Mouse (Mus musculus): ENCODE data around the gene Gabpa. TPM values are rescaled to one million over a fixed set of nuclear protein-coding genes. Genes with fewer than 3 reads are reported as not detected.

The Gabpa gene
- total RNA-seq (2012; rRNA removed), result 92.3 and 95.5 TPM in 2 replicates

DNA sequence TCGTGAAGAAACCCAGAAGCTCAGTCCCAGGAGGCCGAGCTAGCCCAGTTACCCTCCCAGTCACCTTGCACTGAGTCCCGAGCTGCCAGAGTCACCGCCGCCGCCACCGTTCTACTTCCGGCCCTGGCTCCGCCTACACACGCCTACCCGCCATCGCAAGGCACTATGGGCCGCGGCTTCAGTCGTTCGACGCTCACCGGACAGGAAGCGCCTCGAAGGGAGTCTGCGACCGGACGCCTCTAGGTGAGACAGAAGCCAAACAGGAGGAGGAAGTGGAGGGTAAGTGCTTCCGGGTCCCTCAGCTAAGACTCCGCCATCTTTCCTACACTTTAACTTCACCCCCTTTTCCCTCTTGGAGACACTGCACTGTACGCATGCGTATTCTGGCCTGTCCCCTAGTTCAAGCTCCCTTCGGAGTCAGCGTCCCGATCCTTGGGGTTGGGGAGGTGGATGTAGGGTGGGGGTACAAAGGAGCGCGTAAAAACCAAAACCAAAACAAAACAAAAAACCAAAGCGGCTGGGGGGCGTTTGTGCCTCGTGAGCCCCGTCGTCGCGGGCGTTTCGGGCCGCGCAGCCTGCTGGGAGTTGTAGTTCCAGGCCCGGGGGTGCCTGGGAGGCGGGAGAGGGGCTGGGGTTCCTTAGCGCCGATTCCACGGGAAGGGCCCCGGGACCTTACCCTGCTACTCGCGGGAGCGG, at the start of gene Gabpa:
Gene Gabpa, plus strand, starts transcription at position 181 of the 696 bp plus-strand sequence.
- H3K4me1 ChIP-seq (ENCODE audit: control insufficient read depth in 2 of 2, insufficient read depth in 2 of 2, low read length in 2 of 2, poor library complexity in 1 of 2), result peaks cover 4 to 7% of the 10 kb centered on the region in 2 experiments; a peak in 3 of 4 replicates
- TF ChIP-seq HCFC1 (IDR thresholded peaks at IDR 0.05; ENCODE audit: borderline replicate concordance, insufficient read depth, low read length), result peak; percentile 85
- no peak for TF ChIP-seq ZNF384 (IDR thresholded peaks at IDR 0.05; ENCODE audit: low read depth, low read length)
- peak; percentile 82 for TF ChIP-seq CHD2 (IDR thresholded peaks at IDR 0.05; ENCODE audit: low read depth, low read length)
- H3K27ac ChIP-seq (ENCODE audit: insufficient read depth, low read depth, low read length, poor library complexity, severe bottlenecking), result peak within 1 kb of the TSS; percentile 100
- H3K36me3 ChIP-seq (ENCODE audit: control insufficient read depth, insufficient read depth, low read length, poor library complexity, severe bottlenecking), result peaks cover 15% of the 10 kb centered on the region
- H3K9ac ChIP-seq (ENCODE audit: insufficient read depth, low read depth, low read length, poor library complexity, severe bottlenecking), result peak within 1 kb of the TSS; percentile 99
- in situ Hi-C loops (cut with MboI; ENCODE audit: low sequenced_read_pairs in 2 of 2, unreplicated experiment in 2 of 2), result loop anchor here in 1 of 2 experiments (10.0 kb wide), 1 partner anchor 100 kb away; the partner anchor contains the start of gene Mrpl39
- DNase-seq (ENCODE audit: low read depth, low spot score), result peak; percentile 92
- peak within 1 kb of the TSS; percentile 87 to 96 for H3K4me3 ChIP-seq (ENCODE audit: insufficient read depth in 1 of 2, low read depth in 1 of 2, low read length in 2 of 2, poor library complexity in 1 of 2, severe bottlenecking in 1 of 2)
- H3K9me3 ChIP-seq (ENCODE audit: control insufficient read depth, insufficient read depth, low read depth, low read length), result no peaks in the 10 kb centered on the region

DNA sequence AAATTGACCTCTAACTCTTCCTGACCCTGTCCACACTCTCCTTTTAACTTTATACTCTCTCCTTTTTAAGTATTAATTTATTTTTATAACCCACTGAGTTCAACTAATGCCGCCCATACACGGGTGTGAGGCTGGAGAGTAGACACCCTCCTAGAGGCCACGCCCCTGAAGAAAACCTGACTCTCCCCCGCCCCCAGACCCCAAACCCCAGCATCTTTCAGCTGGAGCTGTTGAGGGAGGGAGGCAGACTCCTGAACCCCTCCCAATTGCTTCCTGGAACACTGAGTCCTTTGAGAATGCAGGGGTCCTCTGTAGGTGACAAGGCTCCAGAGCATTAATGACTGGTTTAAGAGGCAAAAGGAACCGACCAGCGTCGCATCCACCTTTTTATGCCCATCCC, 49.8 kb upstream of the Gabpa start:
- Histone ChIP-seq H3K4me3 (ENCODE audit: insufficient read depth in 1 of 2, low read depth in 1 of 2, low read length in 2 of 2, poor library complexity in 1 of 2, severe bottlenecking in 1 of 2) (no peak overlapping the region), H3K9ac (ENCODE audit: insufficient read depth, low read depth, low read length, poor library complexity, severe bottlenecking) (no peak overlapping the region), H3K27ac (ENCODE audit: insufficient read depth, low read depth, low read length, poor library complexity, severe bottlenecking) (peak overlapping the region; percentile 28; the same call in 1 of the 2 replicates), H3K9me3 (ENCODE audit: control insufficient read depth, insufficient read depth, low read depth, low read length) (no peaks in the 10 kb centered on the region), H3K36me3 (ENCODE audit: control insufficient read depth, insufficient read depth, low read length, poor library complexity, severe bottlenecking) (peaks cover 3% of the 10 kb centered on the region), H3K4me1 (ENCODE audit: control insufficient read depth in 2 of 2, insufficient read depth in 2 of 2, low read length in 2 of 2, poor library complexity in 1 of 2) (peaks cover 6 to 10% of the 10 kb centered on the region in 2 experiments; a peak in 2 of 4 replicates)
- in situ Hi-C loops (cut with MboI; ENCODE audit: low sequenced_read_pairs in 2 of 2, unreplicated experiment in 2 of 2), result no loop called here
- TF ChIP-seq HCFC1 (IDR thresholded peaks at IDR 0.05; ENCODE audit: borderline replicate concordance, insufficient read depth, low read length) (no peak), MAFK (IDR thresholded peaks at IDR 0.05; ENCODE audit: insufficient read depth, low read depth, low read length) (no peak), CHD2 (IDR thresholded peaks at IDR 0.05; ENCODE audit: low read depth, low read length) (no peak)
- DNase-seq (ENCODE audit: low read depth, low spot score), result no peak

DNA sequence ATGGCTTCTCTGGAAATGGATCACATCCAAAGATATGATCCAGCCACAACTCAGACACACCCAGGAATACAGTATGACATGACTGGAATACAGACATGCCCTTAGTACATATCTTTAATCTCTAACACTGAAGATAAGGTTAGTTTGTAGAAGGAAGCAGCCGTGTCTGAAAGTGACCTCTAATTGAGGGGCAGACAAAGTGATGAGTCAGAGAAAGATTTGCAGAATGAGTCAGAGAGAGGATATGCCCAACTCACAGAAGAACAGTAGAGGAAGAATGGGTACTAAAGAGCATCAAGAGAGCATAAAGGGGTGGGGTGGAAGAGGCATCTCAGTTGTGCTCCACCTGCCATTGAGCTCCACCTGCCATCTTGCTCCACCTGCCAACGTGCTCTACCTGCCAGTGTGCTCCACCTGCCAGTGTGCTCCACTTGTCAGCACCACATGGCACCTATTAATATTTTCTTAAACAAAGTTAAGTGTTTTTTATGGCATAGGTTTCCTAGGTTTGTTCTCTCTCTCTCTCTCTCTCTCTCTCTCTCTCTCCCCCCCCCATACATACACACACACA, 44.0 kb upstream of the Gabpa start:
- DNase-seq (ENCODE audit: low read depth, low spot score), result no peak
- peaks cover 3% of the 10 kb centered on the region for H3K36me3 ChIP-seq (ENCODE audit: control insufficient read depth, insufficient read depth, low read length, poor library complexity, severe bottlenecking)
- no peak for TF ChIP-seq MAFK (IDR thresholded peaks at IDR 0.05; ENCODE audit: insufficient read depth, low read depth, low read length)
- no peak for TF ChIP-seq ZC3H11A (IDR thresholded peaks at IDR 0.05; ENCODE audit: borderline replicate concordance, low read depth, low read length)
- no peak for TF ChIP-seq HCFC1 (IDR thresholded peaks at IDR 0.05; ENCODE audit: borderline replicate concordance, insufficient read depth, low read length)
- no peak for TF ChIP-seq CHD2 (IDR thresholded peaks at IDR 0.05; ENCODE audit: low read depth, low read length)
- no peak for TF ChIP-seq ZNF384 (IDR thresholded peaks at IDR 0.05; ENCODE audit: low read depth, low read length)
- no peak overlapping the region for H3K9ac ChIP-seq (ENCODE audit: insufficient read depth, low read depth, low read length, poor library complexity, severe bottlenecking)
- peaks cover 0 to 4% of the 10 kb centered on the region in 2 experiments; a peak in 1 of 4 replicates for H3K4me1 ChIP-seq (ENCODE audit: control insufficient read depth in 2 of 2, insufficient read depth in 2 of 2, low read length in 2 of 2, poor library complexity in 1 of 2)
- in situ Hi-C loops (cut with MboI; ENCODE audit: low sequenced_read_pairs in 2 of 2, unreplicated experiment in 2 of 2), result no loop called here
- H3K27ac ChIP-seq (ENCODE audit: insufficient read depth, low read depth, low read length, poor library complexity, severe bottlenecking), result no peak overlapping the region
- no peak overlapping the region for H3K4me3 ChIP-seq (ENCODE audit: insufficient read depth in 1 of 2, low read depth in 1 of 2, low read length in 2 of 2, poor library complexity in 1 of 2, severe bottlenecking in 1 of 2)
- H3K9me3 ChIP-seq (ENCODE audit: control insufficient read depth, insufficient read depth, low read depth, low read length), result no peaks in the 10 kb centered on the region

DNA sequence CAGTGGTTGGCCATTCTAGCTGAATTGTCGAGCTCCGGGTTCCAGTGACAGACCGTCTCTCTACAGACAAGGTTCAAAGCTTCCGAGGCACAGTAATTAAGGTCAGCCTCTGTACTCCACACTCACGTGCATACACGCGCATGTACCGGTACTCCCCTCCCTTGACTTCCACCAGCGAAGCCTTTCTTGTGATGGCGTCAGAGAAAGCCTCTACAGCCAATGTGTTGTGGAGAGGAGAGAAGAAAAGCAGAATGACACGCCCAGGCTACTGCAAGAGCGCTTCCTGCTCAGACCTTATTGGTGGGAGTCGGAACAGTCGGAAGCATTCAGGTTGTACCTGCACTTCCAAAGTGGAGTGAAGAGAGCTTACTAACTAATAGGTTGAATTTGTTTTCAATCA, 41.3 kb upstream of the Gabpa start:
- H3K27ac ChIP-seq (ENCODE audit: insufficient read depth, low read depth, low read length, poor library complexity, severe bottlenecking), result no peak overlapping the region
- no peak for TF ChIP-seq CHD2 (IDR thresholded peaks at IDR 0.05; ENCODE audit: low read depth, low read length)
- TF ChIP-seq MAFK (IDR thresholded peaks at IDR 0.05; ENCODE audit: insufficient read depth, low read depth, low read length), result no peak
- TF ChIP-seq ZC3H11A (IDR thresholded peaks at IDR 0.05; ENCODE audit: borderline replicate concordance, low read depth, low read length), result no peak
- TF ChIP-seq ZNF384 (IDR thresholded peaks at IDR 0.05; ENCODE audit: low read depth, low read length), result no peak
- TF ChIP-seq HCFC1 (IDR thresholded peaks at IDR 0.05; ENCODE audit: borderline replicate concordance, insufficient read depth, low read length), result no peak
- in situ Hi-C loops (cut with MboI; ENCODE audit: low sequenced_read_pairs in 2 of 2, unreplicated experiment in 2 of 2), result no loop called here
- no peaks in the 10 kb centered on the region for H3K9me3 ChIP-seq (ENCODE audit: control insufficient read depth, insufficient read depth, low read depth, low read length)
- no peaks in the 10 kb centered on the region; the same call in 1 of the 2 replicates for H3K36me3 ChIP-seq (ENCODE audit: control insufficient read depth, insufficient read depth, low read length, poor library complexity, severe bottlenecking)
- H3K4me1 ChIP-seq (ENCODE audit: control insufficient read depth in 2 of 2, insufficient read depth in 2 of 2, low read length in 2 of 2, poor library complexity in 1 of 2), result peaks cover 0 to 4% of the 10 kb centered on the region in 2 experiments; a peak in 1 of 4 replicates
- DNase-seq (ENCODE audit: low read depth, low spot score), result no peak
- peak overlapping the region; percentile 17 to 33; a peak in 1 of 4 replicates for H3K4me3 ChIP-seq (ENCODE audit: insufficient read depth in 1 of 2, low read depth in 1 of 2, low read length in 2 of 2, poor library complexity in 1 of 2, severe bottlenecking in 1 of 2)
- peak overlapping the region; percentile 21 for H3K9ac ChIP-seq (ENCODE audit: insufficient read depth, low read depth, low read length, poor library complexity, severe bottlenecking)

Measured in ES-E14 (cell line).